Mouse (Mus musculus) heart, postnatal 14 days (tissue): ENCODE results near the gene Hist1h1a. TPM values are rescaled to one million over a fixed set of nuclear protein-coding genes. Genes with fewer than 3 reads are reported as not detected.

ENCODE experiments used
- DNase-seq, 2 experiments: peaks; one replicate each; pipeline ENCODE4 v3.0.0; 2021 to 2022
- intact Hi-C: fragments of 180-260 bp; cut with DNase I; formaldehyde crosslinking; loops from one replicate; pipeline ENCODE4 v1.15.1; 2025
- total RNA-seq, 2 experiments: library from RNA; stranded (reverse); gene quantifications; 2 replicates each; pipeline ENCODE4 v1.2.3; 2021

Hist1h1a gene
- total RNA-seq, 2 experiments from 2014 or later, result 28.9 to 69.7 TPM

DNA sequence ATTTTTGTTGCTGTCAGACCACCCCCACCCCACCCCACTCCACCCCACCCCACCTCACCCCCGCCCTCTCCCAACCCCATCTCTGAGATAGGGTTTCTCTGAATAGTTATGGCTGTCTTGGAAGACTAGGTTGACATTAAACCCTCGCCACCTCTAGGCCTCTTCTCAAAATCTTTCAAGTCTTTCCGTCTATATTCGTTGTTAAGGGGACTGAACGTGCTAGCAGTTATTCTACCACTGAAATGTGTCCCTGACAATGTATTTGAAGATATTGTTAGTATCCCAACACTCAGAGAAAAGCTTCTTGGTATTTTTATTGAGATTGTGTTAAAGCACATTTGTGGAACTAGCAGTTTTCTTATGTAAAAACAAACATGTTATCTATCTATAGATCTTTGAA, 22.6 kb upstream of the Hist1h1a start:
- no peak for DNase-seq
- intact Hi-C loops, result no loop called here

DNA sequence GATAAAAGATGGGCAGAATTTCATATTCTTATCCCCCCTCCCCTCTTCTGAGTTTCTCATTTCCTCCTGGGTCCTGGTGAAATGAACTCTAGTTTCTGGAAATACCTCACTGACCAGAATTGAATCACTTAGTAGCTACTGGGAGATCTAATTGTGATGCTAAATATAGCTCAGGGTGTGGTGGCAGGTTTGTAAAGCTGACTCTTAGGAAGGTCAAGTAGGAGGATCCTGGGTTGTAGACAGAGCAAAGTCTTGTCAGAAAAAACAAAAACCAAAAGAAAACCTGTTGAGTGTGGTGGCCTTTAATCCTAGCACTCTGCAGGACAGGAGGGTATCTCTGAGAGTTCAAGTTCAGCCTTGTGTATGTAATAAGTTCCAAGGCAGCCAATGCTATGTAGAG, 21.5 kb upstream of the Hist1h1a start:
- DNase-seq, result no peak
- intact Hi-C loops, result no loop called here

DNA sequence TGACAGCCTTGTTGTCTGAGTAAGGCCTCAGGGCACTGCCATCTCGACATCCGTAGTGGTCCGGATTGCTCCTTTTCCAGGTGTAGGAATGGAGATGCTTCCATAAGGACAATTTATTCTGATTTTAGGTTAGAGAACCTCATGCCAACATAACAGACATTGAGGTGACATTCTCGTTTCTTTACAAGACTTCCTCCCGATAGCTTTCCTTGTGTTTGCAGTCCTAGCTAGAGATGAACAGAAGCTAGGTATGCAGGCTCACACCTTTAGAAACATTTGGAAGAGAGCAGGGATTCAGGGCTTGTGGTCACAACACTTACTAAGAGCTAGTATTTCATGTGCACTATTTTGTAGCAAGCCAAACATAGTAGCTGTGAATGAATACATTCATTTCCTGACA, 20.3 kb upstream of the Hist1h1a start:
- DNase-seq, result no peak
- intact Hi-C loops, result no loop called here

DNA sequence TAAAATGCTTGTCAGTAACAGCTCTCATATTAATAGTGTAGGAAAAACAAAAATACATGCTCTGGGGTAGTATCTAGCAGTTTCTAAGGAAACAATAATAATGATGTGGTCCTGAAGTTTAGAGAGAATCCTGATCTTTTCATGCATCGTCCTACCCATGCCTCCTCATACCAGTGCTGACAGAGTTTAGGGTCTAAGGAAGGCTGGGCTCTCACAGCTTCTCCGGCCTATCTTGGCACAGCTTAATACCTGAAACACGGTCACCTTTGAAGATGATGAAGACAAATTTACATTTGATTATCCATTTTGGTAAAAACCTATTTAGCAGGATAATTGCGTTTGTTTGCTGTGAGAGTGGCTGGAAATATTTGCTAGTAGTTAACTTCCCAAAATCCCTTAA, 19.5 kb upstream of the Hist1h1a start:
- intact Hi-C loops, result no loop called here
- no peak for DNase-seq

DNA sequence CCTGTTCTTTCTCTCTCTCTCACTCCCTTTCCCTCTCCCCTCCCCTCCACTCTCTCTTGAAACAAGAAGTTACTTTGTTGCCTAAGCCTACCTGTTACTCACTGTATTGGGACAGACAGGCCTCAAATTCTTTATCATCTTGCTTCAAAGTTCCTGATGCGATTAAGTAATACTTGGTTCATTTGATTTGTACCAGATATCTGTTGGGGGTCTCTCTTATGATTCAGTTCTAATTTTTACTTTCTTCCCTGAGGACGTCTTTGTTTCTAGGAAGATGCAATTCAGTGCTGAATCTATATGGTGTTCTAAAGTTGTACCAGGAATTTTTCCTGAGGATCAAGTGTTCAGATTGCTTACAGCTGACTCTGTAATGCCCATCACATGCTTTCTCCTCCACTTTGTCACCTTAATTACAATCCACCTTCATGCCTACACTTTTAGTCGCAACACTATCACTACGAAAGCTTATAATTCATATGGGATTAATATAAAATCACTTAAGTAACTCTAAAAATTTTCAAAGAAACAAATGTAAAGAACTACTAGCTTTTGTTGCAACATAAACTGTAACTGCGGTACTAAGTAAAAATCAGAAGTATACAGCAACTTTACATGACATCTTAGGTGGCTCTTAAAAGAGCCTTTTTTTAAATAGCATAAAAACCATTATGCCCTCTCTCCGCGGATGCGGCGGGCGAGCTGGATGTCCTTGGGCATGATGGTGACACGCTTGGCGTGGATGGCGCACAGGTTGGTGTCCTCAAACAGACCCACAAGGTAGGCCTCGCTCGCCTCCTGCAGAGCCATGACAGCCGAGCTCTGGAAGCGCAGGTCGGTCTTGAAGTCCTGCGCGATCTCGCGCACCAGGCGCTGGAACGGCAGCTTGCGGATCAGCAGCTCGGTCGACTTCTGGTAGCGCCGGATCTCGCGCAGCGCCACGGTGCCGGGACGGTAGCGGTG, 18.8 kb upstream of the Hist1h1a start:
- intact Hi-C loops, result loop anchor here (5.0 kb wide), 2 partner anchors 307 to 1702 kb away; partner anchors contain the start of genes Hist1h2ag, Hist1h2bj and Hist1h4i

DNA sequence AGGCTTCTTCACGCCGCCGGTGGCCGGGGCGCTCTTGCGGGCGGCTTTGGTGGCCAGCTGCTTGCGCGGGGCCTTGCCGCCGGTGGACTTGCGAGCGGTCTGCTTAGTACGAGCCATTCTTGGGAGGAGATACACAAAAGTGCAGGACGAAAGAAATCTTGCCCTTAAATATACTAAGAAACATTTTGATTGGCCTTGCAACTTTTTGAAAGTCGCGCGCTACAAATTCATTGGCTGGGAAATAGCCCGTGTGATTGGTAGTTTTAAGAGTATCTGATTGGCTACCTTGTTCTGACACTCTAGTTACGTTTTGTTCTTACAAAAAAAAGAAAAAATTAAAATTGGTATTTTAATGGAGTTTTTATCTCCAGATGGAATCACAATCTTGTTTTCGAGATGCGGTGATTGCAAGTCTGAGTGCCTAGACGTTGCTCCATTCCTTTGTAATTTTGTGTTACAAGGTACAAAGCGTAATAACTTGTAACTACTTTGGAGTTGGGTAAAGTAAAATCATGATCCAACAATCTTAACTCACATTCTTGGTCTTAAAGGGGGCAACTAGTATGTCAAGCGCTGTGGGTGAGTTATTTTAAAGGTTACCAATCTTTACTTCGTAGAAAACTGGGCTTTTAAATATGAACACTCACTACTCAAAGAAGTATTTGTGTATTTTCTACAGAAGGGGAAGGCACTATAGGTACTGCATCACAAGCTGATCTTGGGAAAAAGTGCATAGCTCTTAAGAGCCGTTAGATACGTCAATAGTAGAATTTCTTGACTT, 17.9 kb upstream of the Hist1h1a start, which contains the start of gene Hist1h3c:
Hist1h3c (minus strand) TSS at position 222 of the 781 bp plus-strand sequence.
- peak; percentile 81 to 88 for DNase-seq
- intact Hi-C loops, result loop anchor here (5.0 kb wide), 2 partner anchors 308 to 1703 kb away; partner anchors contain the start of genes Hist1h2ag, Hist1h2bj and Hist1h4i

More for the DNA sequence above, 18.8 kb upstream of the Hist1h1a start:
- no peak for DNase-seq

DNA sequence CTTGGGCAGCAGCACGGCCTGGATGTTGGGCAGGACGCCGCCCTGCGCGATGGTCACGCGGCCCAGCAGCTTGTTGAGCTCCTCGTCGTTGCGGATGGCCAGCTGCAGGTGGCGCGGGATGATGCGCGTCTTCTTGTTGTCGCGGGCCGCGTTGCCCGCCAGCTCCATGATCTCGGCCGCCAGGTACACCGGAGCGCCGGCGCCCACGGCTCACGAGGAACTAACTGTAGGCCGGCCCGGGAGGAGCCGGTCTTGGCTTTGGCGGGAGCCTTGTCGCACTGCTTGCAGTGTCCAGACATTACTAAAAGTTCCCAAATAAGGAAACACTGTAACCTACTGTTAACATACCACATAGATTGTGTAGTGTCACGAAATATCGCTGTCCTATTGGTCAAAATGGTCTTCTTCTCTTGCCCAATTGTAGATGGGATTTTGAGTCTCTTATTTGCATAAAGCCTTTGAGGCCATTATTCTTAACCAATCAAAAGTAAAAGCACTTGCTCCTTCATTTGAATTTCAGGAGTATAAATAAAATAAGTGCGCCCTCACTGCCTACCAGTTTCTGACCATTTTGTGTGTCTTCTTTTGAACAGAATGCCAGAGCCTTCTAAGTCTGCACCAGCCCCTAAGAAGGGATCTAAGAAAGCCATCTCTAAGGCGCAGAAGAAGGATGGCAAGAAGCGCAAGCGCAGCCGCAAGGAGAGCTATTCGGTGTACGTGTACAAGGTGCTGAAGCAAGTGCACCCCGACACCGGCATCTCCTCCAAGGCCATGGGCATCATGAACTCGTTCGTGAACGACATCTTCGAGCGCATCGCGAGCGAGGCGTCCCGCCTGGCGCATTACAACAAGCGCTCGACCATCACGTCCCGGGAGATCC, 17.0 kb upstream of the Hist1h1a start, which contains the start of gene Hist1h2bb:
Hist1h2bb (plus strand) TSS at position 534 of the 880 bp plus-strand sequence.
- intact Hi-C loops, result loop anchor here (5.0 kb wide), 2 partner anchors 309 to 1704 kb away; partner anchors contain the start of genes Hist1h2ag, Hist1h2bj and Hist1h4i
- peak; percentile 64 to 70 for DNase-seq

DNA sequence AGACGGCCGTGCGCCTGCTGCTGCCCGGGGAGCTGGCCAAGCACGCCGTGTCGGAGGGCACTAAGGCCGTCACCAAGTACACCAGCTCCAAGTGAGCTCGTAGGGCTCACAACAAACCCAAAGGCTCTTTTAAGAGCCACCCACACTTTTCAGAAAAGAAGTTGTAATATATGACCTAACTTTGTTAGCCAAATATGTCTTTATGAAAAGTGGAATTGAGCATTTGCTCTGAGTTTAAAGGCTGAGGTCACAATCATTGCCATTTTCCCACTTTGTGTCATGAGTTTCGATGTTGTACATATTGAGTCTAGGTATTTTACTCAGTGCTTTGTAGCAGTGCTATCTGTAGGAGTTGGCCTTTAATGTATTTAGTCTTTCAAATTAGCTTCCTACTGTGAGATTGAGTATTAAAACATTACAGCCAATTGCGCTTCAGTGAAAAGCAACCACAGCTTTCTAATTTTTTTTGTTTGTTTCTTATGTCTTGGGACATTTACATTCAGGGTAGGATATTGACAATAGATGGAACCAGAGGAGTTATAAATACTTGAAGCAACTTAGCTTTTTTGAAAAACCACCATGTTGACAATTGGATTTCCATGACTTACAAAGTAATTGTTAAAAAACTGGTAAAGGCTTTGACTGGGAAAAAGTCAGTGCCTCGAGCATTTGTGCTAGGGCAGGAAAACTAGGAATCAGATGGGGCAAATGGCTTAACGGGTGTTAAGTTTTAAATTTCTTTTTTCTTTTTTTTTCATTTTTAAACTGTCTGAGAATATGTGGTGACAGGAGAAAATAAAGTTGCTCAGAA, 16.2 kb upstream of the Hist1h1a start:
- intact Hi-C loops, result loop anchor here (5.0 kb wide), 2 partner anchors 310 to 1705 kb away; partner anchors contain the start of genes Hist1h2ag, Hist1h2bj and Hist1h4i
- no peak for DNase-seq

DNA sequence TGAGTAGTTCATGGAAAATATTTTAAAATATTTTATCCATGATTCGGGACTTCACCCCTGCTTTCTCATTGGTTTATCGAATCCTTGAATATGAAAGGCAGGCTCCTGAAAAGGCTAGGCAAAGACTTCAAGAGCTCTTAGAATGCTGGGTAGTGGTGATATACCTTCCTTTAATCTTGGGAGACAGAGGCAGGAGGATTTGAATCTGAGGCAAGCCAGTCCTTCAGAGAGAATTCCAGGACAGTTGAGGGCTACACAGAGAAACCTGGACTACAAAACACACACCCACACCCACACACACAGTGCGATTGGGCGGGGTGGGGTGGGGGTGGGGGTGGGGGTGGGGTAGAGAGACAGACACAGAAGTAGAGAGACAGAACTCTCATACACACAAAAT, 15.6 kb upstream of the Hist1h1a start:
- DNase-seq, result no peak

DNA sequence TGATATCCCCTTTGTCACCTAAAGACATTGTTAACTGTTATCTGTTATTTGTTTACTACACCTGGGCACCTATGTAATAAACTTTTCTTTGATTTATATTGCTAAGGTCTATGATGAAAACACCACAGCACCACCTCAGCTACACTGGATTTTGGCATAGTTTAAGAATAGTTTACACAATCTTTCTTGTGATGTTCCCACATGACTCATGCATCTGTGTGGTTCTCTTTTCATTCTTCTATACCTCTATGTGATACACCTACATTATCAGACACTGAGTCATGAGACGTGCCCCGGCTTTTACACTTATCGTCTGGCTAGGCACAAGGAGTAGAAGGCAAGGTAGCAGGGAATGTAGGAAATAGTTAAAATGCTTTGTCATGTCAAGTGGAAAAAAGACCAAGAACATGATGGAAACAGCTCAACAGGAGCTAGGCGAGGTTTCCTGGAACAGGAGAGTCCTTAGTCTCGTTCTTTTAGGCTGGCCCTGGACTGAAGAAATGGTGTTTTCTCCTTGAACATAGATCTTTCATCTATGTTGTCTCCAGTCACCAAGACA, 13.8 kb upstream of the Hist1h1a start:
- intact Hi-C loops, result loop anchor here (5.0 to 10.0 kb wide), 3 partner anchors 312 to 1925 kb away; partner anchors contain the start of genes Hist1h2ag, Hist1h2bj and Hist1h4i
- no peak for DNase-seq

More for the DNA sequence above, 15.6 kb upstream of the Hist1h1a start:
- intact Hi-C loops, result loop anchor here (5.0 kb wide), 2 partner anchors 311 to 1706 kb away; partner anchors contain the start of genes Hist1h2ag, Hist1h2bj and Hist1h4i

DNA sequence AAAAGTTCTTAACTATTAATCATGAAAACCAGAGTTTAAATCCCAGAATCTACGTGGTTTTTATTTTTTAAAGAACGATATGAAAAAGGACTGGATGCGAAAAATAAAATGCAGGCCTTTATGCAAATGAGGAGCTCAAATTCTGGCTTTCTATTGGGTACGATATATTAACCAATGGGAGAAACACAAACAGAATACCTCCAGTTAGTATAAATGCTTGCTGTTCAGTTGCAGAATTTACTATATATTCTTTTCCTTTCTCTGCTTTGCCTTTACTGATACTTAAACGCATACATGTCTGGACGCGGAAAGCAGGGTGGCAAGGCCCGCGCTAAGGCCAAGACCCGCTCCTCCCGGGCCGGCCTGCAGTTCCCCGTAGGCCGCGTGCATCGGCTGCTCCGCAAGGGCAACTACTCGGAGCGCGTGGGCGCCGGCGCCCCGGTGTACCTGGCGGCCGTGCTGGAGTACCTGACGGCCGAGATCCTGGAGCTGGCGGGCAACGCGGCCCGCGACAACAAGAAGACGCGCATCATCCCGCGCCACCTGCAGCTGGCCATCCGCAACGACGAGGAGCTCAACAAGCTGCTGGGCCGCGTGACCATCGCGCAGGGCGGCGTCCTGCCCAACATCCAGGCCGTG, 12.5 kb upstream of the Hist1h1a start, which contains the start of gene Hist1h2ab:
Hist1h2ab (plus strand) TSS at position 288 of the 639 bp plus-strand sequence.
- intact Hi-C loops, result loop anchor here (10.0 kb wide), 1 partner anchor 1926 kb away; no protein-coding TSS in a partner anchor
- peak in 1 of 2 experiments; percentile 52 for DNase-seq

DNA sequence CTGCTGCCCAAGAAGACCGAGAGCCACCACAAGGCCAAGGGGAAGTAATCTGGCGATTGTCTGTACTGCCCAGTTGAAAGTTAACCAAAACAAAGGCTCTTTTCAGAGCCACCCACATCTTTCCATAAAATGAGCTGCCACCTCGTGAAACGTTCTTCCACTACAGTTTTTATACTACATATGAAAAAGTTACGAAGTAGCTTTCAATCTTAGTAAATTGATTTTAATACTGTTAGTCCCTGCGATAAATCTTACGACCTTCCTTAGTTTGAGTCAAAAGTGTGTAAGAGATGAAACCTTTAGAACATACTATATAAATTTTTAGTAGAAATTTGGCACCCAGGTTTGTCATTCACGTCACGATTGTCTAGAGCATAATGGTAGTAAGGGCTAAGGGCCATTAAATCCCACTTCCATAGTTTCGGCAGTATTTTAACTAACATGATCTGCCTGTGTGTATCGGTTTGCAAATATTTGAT, 11.9 kb upstream of the Hist1h1a start:
- intact Hi-C loops, result loop anchor here (10.0 kb wide), 1 partner anchor 1927 kb away; no protein-coding TSS in a partner anchor

DNA sequence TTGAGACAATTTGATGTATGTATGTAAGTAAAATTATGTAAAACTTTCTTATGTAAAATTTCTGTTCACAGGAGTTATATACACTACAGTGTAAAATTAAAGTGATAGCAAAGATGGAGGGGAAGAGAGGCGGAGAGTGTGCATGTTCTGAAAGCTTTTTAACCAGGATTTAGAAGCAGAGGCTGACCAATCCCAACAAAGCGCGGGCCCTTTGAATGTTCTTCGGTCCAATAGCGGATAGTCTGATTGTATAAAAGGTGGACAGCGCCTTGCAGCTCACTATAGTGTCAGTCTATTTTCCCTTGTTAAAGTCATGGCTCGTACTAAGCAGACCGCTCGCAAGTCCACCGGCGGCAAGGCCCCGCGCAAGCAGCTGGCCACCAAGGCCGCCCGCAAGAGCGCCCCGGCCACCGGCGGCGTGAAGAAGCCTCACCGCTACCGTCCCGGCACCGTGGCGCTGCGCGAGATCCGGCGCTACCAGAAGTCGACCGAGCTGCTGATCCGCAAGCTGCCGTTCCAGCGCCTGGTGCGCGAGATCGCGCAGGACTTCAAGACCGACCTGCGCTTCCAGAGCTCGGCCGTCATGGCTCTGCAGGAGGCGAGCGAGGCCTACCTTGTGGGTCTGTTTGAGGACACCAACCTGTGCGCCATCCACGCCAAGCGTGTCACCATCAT, 11.3 kb upstream of the Hist1h1a start, which contains the start of gene Hist1h3b:
Hist1h3b (plus strand) TSS at position 201 of the 675 bp plus-strand sequence.
- intact Hi-C loops, result loop anchor here (10.0 kb wide), 1 partner anchor 1927 kb away; no protein-coding TSS in a partner anchor
- DNase-seq, result peak; percentile 82 to 87

More for the DNA sequence above, 11.9 kb upstream of the Hist1h1a start:
- no peak for DNase-seq

DNA sequence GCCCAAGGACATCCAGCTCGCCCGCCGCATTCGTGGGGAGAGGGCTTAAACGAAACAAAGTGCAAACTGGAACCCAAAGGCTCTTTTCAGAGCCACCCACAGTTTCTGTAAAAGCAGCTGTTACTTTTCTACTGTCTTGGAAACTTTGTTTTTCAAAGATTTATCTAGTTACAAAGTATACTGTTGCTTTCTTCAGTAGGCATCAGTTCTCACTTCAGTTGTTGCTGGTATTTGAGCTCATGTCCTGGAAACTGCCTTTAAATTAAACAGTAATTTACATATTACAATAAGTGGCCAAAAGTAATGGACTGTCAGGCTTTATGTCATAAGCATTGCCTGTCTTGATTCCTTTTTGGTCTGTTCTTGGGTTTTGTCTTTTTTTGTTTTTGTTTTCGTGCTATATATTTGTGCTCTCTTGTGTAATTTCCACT, 10.7 kb upstream of the Hist1h1a start:
- DNase-seq, result no peak
- intact Hi-C loops, result loop anchor here (10.0 kb wide), 1 partner anchor 1928 kb away; no protein-coding TSS in a partner anchor

DNA sequence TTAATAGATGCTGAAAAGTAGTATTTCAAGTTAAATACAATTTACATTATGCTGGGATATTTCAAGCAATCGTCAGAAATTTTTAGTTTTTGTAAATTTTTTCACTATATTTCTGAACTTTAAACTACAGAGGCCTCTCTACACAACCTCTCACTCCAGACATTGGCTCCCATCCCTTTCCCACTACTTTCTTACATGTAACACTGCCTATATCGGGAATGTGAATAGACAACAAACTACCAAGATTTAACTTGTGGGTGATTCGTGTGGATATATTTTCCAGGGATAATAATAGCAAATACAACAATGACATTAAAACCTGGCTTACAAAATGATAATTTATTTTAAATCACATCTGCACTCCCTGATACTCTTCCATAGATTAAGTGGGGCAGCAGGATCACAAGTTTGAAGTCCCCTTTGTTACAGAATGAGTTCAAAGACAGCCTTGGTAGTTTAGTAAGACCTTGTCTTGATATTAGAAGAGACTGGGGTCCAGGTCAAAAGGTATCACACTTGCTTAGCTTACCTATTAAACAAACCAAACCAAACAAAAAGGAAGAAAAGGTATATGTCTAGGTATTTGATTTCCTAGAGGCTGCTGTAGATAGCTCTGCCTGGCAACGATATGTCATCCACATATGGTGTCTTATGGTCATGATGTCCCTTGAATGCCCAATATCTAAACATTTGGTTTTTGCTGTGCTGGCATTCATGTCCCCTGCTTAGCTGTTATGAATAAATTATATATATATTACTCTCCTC, 10.0 kb upstream of the Hist1h1a start:
- intact Hi-C loops, result loop anchor here (10.0 kb wide), 1 partner anchor 1929 kb away; no protein-coding TSS in a partner anchor
- no peak for DNase-seq
